Mouse (Mus musculus) gastrocnemius, postnatal 25 days (tissue): ENCODE measurements at regions not wholly inside any gene's neighbourhood (a gene's known extent, or its start where the extent isn't known, plus 50 kb on each side); places are given as distances from the start of the nearest gene placed in this dataset.

Experiments used
- DNase-seq: peaks from one replicate; pipeline ENCODE4 v3.0.0; 2022

DNA sequence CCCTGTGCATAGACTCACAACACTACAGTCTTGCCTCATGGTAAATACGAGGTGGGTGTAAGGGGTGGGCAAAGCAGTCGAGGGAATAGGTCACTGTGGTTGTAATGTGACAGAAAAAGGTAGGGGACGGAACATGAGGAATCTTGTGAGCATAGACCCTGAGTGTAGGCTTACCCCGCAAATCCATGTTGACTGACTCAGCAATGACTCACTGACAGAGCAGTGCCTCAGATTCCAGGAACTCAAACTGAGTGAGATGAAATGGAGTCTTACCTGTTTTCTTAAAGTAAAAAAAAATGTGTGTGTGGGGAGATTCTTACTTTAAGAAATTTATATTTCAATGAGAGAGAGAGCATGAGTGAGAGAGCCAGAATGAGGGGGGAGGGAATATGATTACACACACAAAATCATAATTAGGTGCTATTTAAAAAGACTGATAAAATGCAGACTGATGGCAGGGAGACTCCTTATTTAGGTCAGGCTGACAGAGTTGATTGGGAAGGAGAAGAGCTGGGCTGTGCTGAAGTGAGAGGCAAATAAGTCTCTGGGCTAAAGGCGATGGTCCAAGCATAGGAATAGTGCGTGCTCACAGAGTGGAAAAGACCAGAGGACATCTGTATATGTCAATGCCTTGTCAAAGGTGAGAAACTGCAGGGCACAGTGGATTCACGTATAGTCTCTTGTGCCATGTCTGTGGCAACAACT lies 631.0 kb upstream of the Fam160b2 start:
- no peak for DNase-seq

- no peak for DNase-seq
Observed at GRCm38 (mm10) chr14:71229955-71230354, 630.3 kb upstream of the Fam160b2 start.

GRCm38 (mm10) chr14:71228894-71229446 lies 629.3 kb upstream of the Fam160b2 start:
- no peak for DNase-seq

GRCm38 (mm10) chr14:71217041-71217440 lies 617.4 kb upstream of the Fam160b2 start:
- no peak for DNase-seq

DNA sequence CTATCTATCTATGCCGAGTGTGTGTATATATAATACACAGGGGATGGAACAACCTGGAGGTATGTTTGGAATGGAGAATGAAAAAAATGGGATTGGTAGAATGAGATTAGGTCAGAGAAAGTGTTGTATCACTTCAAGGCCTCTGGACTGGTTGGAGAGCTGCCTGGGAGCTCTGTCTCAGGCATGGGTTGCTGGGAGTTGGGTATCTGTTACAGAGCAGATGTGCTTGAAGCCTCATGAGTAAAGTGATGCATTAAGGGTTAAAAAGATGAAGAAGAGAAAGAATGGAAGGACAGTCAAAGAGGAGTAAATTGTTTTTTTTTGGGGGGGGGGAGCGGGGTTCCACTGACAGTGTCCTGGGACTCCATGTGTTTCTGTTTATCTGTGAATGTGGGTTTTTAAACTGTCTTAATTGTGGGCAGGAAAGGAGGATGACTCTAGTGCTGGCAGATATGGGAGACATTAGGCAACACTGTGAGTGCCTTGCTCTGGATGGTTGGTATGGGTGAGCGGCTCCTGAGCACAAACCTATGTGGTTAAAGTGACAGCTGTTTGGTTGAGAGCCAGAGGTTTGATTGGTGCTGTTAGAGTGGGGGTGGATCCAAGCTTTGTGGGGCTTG lies 611.8 kb upstream of the Fam160b2 start:
- DNase-seq, result no peak

- DNase-seq, result no peak
Observed at GRCm38 (mm10) chr14:71203459-71203858, 603.8 kb upstream of the Fam160b2 start.

GRCm38 (mm10) chr14:71200917-71201316 lies 601.3 kb upstream of the Fam160b2 start:
- no peak for DNase-seq

GRCm38 (mm10) chr14:71199178-71199879 lies 599.7 kb upstream of the Fam160b2 start:
- no peak for DNase-seq

DNA sequence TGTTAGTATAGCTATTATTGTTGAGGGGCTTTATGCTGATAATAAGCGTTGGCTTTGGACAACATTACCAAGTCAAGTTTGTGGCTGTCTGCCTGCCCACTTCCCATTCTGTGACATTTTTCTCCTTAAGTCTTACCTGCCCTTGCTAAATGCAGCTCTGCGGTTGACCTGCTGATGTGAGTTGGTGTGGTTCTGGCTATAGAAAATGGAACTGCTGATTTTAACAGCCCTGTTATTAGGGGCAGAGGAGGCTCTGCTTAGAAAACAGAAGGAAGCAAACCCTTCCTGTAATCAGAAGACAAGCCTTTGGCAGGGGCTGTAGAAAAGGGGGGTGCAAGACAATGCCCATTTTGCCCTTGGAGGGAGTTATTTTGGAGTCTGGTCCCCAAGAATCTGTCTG lies 594.6 kb upstream of the Fam160b2 start:
- DNase-seq, result no peak

GRCm38 (mm10) chr14:71192486-71192885 lies 592.9 kb upstream of the Fam160b2 start:
- DNase-seq, result no peak

DNA sequence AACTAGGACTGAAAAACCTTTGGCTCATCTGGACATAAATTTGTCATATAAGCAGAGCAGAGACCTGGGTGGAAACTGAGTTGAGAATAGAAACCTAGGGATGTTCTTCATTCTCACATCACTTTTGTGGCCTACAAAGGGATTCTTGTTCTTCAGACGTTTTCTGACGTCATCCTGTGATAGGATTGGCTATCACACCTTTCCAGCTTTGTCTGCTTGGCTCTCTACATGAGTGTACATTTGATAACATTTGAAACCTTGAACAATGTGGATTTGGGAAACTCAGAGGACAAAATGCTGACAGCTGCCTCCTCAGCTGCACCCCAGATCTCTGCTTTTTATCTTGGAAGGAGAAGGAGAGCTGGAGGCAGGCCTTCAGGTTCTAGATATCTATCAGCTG lies 589.7 kb upstream of the Fam160b2 start:
- no peak for DNase-seq

DNA sequence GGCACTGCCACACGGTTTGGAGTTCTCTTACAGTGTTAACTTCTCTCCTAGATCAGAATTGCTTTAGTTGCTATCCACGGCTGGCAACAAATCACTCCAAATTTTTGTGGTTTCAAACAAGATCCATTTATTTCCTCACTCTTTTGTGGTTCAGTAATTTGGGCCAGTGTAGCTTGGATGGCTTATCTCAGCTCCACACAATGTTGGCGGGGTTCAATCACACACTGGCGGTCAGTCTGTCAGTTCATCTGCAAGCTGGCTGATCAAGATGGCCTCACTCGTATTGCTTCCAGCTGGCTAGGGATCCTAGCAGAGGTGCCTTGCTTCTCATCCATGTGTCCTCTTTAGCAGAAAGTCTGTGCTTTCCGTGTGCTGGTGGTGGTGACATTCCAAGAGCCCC lies 577.7 kb upstream of the Fam160b2 start:
- DNase-seq, result peak; percentile 7

- no peak for DNase-seq
Observed at GRCm38 (mm10) chr14:71174175-71174574, 574.5 kb upstream of the Fam160b2 start.

DNA sequence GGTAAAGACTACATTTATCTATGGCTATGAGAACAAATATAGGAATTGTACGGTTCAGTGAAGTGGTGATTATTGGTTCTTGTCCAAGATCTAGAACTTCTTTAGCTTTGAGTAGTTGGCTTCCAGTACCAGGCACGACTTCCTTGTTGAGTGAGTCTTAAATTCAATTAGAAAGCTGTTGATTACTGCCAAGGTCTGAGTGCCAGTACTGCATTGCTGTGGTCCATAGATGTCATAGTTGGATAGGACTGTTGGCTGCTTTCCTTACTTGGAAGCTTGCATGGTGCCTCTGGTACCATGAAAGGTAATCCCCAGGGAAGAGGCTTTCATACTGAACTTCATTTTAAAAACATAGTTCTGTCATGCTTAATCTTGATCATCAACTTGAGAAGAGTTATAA lies 559.9 kb upstream of the Fam160b2 start:
- no peak for DNase-seq

DNA sequence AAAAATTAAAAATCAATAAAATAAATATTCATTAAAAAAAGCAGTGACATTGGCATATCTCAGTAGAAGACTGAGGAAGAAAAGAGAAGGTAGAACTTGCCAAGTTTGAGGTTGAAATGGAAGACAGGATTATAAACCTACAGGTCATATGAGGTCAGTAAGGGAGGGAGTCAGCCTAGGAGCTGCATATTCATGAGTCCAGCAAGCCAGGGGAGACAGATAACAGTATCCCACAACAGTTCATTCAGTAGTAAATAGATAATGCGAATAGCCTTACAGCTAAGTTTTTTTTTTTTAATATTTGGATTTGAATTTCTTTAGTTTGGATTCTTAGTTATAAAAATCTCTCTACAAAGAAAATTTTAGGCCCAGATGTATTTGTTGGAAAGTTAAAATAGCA lies 542.8 kb upstream of the Fam160b2 start:
- no peak for DNase-seq

DNA sequence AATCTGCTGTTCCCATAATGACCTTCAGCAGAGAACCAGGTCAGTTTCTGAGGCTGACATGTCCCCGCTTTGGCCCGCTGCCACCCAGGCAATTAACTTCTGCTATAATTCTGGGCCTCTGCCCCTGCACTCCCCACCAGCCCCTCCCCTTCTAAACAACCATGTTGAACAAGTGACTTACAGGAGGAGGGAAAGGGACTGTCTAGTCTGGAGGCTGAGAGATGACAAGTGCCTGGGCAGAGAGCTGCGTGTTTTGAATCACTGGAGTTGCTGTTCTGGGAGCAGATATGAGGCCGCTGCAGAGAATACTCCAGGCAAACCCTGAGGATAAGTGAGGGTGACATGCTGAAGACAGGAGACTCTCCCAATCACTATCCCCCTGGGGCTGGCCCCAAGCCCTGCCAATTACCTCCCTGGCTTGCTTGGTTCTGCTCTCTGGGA lies 530.2 kb upstream of the Fam160b2 start:
- no peak for DNase-seq

GRCm38 (mm10) chr14:71128495-71128894 lies 528.9 kb upstream of the Fam160b2 start:
- peak; percentile 44 for DNase-seq

DNA sequence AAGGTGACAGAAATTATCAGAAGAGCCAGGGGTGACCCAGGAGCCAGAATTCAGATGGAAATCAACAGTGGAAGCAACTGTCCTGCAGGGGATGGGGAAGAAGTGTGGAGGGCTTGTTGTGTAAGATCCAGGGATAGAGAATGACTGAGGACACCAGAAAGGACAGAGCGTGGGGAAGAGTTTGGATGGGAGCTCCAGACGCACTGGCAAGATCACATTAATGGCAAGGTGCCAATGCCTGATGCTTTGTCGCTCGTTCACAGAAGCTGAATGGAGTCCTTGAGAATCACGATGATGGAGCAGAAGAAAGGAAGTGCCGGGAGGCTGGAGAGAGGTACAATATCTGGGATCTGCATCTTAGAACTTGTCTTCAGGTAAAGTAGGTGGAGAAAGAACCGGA lies 519.0 kb upstream of the Fam160b2 start:
- DNase-seq, result no peak

GRCm38 (mm10) chr14:71115798-71116432 lies 516.3 kb upstream of the Fam160b2 start:
- no peak for DNase-seq

GRCm38 (mm10) chr14:71115095-71115797 lies 515.6 kb upstream of the Fam160b2 start:
- DNase-seq, result no peak

- no peak for DNase-seq
Observed at GRCm38 (mm10) chr14:71113198-71113597, 513.6 kb upstream of the Fam160b2 start.

DNA sequence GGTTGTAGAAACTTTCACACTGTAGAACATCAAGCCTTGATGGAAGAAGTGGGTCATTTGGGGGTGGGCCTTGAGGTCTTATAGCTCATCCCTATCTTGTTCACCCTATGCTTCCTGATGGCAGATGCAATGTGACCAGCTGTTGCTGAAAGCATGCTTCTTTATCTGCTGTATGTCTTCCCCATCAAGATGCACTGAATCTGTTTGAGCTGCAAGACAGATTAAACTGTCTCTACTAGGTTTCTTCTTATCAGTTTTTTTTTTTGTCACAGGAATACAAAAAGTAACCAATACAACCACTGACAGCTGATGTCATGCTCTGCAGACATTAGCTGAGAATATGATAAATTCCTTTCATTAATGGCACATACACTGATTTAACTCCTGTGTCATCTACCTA lies 505.0 kb upstream of the Fam160b2 start:
- no peak for DNase-seq
